Mouse (Mus musculus) effector memory CD4-positive, alpha-beta T cell, adult 7 months (primary cell): Measurements from ENCODE around the gene Rtl9. TPM values are rescaled to one million over a fixed set of nuclear protein-coding genes. Genes with fewer than 3 reads are reported as not detected.

Experiments used
- polyA plus RNA-seq: library from polyadenylated mRNA; unstranded; fragments of 100-300 nt; shearing (Covaris generic); gene quantifications from one replicate; pipeline ENCODE4 v1.2.1, GENCODE M21; 2017

Gene Rtl9
- polyA plus RNA-seq = not detected

GRCm38 (mm10) chrX:143099044-143099754 lies at the start of gene Rtl9:
Rtl9 (plus strand) TSS chrX:143099594.

Other genes starting within 250 kb of the Rtl9 start
- 3.6 TPM for gene Ammecr1, start 132.9 kb upstream of the Rtl9 start, polyA plus RNA-seq